Mouse (Mus musculus) liver, postnatal 0 days (tissue): ENCODE data around the gene Herc3. TPM values are rescaled to one million over a fixed set of nuclear protein-coding genes. Genes with fewer than 3 reads are reported as not detected.

Source experiments
- ATAC-seq: fragments of 200-750 bp; cut with Nextera tagmentation; 2 replicates; pipeline ENCODE4 v1.8.0; 2017; ENCODE audit warnings: mild to moderate bottlenecking, moderate library complexity
- DNase-seq: peaks from one replicate; pipeline ENCODE4 v3.0.0-alpha.2; 2016
- H3K27ac ChIP-seq: fragments of 300-500 bp; sonication (generic); 2 replicates; pipeline ENCODE4 v1.5.1; 2014; ENCODE audit warnings: antibody characterized with exemption, moderate library complexity, mild to moderate bottlenecking, low read depth
- H3K27me3 ChIP-seq: fragments of 300-500 bp; sonication (generic); 2 replicates; pipeline ENCODE4 v1.6.1; 2014; ENCODE audit warnings: low read length, control low read depth, mixed read lengths; ENCODE audit not compliant: insufficient read depth
- H3K36me3 ChIP-seq: fragments of 300-500 bp; sonication (generic); replicated peaks from 2 replicates; pipeline ENCODE4 v1.6.1; 2014; ENCODE audit warnings: mild to moderate bottlenecking, control low read depth, low read length, moderate library complexity, mixed read lengths; ENCODE audit not compliant: insufficient read depth
- H3K4me1 ChIP-seq: fragments of 300-500 bp; sonication (generic); 2 replicates; pipeline ENCODE4 v1.6.1; 2014; ENCODE audit warnings: antibody characterized with exemption, mild to moderate bottlenecking, control low read depth; ENCODE audit not compliant: insufficient read depth
- H3K4me2 ChIP-seq: fragments of 300-500 bp; sonication (generic); 2 replicates; pipeline ENCODE4 v1.6.1; 2014; ENCODE audit warnings: low read depth, mild to moderate bottlenecking, low read length, moderate library complexity, mixed read lengths
- H3K4me3 ChIP-seq: fragments of 300-500 bp; sonication (generic); 2 replicates; pipeline ENCODE4 v1.5.1; 2014; ENCODE audit warnings: low read depth, low read length
- H3K9ac ChIP-seq: fragments of 300-500 bp; sonication (generic); replicated peaks from 2 replicates; pipeline ENCODE4 v1.6.1; 2014; ENCODE audit warnings: mild to moderate bottlenecking, moderate library complexity
- H3K9me3 ChIP-seq: fragments of 300-500 bp; sonication (generic); 2 replicates; pipeline ENCODE4 v1.6.1; 2016; ENCODE audit warnings: mild to moderate bottlenecking, control low read depth, low read length, mixed read lengths
- CTCF ChIP-seq: sonication (generic); IDR thresholded peaks from 2 replicates; pipeline ENCODE4 v1.5.1; 2016; ENCODE audit warnings: antibody characterized with exemption, low read depth
- EP300 ChIP-seq: IDR thresholded peaks from 2 replicates; pipeline ENCODE4 v1.6.1; 2016; ENCODE audit warnings: antibody characterized with exemption, low read depth, mild to moderate bottlenecking
- WGBS: fragments of 180-500 bp; shearing (Covaris S2); extraction: QIAGEN DNeasy Blood & Tissue Kit; methylation state at CpG from one replicate; pipeline ENCODE4 v1.1.7; 2014; ENCODE audit not compliant: insufficient replicate concordance; 5-methylcytosine and 5-hydroxymethylcytosine counted together
- polyA plus RNA-seq: library from polyadenylated mRNA; unstranded; fragments of >200 nt; fragmentation: Nextera tagmentation; extraction: Ambion mirVana; gene quantifications from 2 replicates; pipeline ENCODE4 v1.2.1, GENCODE M21; 2015

Gene Herc3
- polyA plus RNA-seq, 1 experiment from 2014 or later: 2.5 TPM

DNA sequence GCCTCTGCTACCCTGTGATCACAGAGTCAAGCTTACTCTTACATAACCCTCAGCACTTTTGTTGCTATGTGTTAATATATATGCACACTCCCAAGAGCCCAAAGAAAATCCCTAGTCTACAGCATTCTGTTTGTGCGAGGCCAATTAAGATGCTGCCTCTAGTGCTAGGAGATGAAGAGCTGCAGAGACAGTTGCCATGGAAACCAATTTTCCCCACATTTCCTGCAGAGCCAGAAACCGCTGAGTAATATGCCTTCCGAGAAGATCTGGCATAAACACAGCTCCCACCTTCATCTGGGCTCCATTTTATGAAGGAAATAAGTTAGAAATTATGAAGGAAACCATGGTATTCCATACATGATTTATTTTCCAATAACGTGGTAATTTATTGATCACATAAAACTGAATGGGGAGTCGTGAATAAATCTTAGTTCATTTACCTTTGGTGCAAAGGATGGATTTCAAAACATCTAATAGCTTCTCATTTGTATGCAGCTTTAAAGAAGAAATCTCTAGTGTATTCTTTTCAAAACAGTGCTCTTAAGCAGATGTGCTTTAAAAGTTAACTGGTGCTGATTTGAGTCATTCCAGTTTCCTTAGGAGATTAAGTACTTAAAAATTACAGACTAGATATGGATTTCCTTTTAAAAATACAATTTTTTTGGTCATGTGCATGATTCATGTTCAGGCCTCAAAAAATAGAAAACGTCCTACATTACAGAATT lies 102.1 kb downstream of the Herc3 start:
- Histone ChIP-seq H3K27ac (no peak overlapping the region), H3K4me2 (no peak overlapping the region), H3K36me3 (0 out of 2 replicates have a peak, but pooled peaks cover 6% of the 10 kb centered on the region), H3K9ac (no peak overlapping the region), H3K4me3 (no peak overlapping the region), H3K4me1 (no peaks in the 10 kb centered on the region; the same call in 1 of the 2 replicates), H3K9me3 (no peaks in the 10 kb centered on the region), H3K27me3 (no peaks in the 10 kb centered on the region)
- DNase-seq (no peak), ATAC-seq (no peak)
- TF ChIP-seq CTCF (no peak), EP300 (no peak)
- 61% methylated on average over 6 of the region's 6 CpGs for WGBS

DNA sequence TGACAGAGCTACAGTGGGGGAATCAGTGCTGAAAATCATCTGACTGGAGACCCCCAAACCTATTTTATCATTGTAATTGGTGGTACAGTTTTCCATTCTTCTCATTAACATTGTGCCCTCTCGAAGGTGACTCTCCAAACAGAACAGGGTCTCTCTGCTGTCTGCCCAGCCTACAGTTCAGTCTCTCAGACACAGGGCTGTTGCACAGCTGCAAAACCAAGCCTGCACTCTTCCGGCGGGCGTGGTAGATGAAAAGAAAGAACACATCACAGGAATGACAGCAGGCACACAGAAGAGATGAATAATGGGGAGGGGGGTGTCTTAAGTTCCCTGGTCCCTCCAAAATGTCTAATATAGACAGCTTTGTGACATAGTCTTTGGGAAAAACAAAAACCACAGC lies 102.9 kb downstream of the Herc3 start:
- no peaks in the 10 kb centered on the region; the same call in 1 of the 2 replicates for H3K4me1 ChIP-seq
- no peak overlapping the region for H3K4me2 ChIP-seq
- 0 out of 2 replicates have a peak, but pooled peaks cover 6% of the 10 kb centered on the region for H3K36me3 ChIP-seq
- 76% methylated on average over 4 of the region's 4 CpGs for WGBS
- TF ChIP-seq CTCF (no peak), EP300 (no peak)
- no peaks in the 10 kb centered on the region for H3K9me3 ChIP-seq
- no peak overlapping the region for H3K4me3 ChIP-seq
- no peak overlapping the region for H3K27ac ChIP-seq
- H3K9ac ChIP-seq: no peak overlapping the region
- ATAC-seq: no peak
- DNase-seq: no peak
- no peaks in the 10 kb centered on the region for H3K27me3 ChIP-seq

DNA sequence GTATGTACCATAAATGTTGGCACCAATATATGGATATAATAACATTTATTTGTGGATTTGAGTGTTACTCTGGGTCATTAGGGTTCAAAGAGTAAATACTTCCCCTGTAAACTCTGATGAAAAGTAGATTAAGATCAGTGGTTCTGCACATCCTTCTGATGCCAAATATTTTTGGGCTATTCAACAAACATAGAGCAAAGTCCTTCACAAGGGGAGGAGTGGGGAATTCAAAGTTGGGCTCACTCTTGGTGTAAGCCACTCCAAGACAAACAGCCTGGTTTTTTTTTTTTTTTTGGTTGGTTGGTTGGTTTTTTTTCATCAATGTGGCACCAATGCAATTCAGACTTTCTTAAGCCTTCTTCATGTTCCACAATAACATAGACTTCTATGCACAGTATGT lies 106.5 kb downstream of the Herc3 start:
- no peak for TF ChIP-seq CTCF
- no peak for TF ChIP-seq EP300
- ATAC-seq (no peak), DNase-seq (no peak)
- 0 out of 2 replicates have a peak, but pooled peaks cover 6% of the 10 kb centered on the region for H3K36me3 ChIP-seq
- H3K9ac ChIP-seq: no peak overlapping the region
- no peak overlapping the region for H3K4me3 ChIP-seq
- H3K27ac ChIP-seq: no peak overlapping the region
- H3K27me3 ChIP-seq: no peaks in the 10 kb centered on the region
- H3K9me3 ChIP-seq: no peaks in the 10 kb centered on the region
- H3K4me1 ChIP-seq: no peaks in the 10 kb centered on the region
- no peak overlapping the region for H3K4me2 ChIP-seq

DNA sequence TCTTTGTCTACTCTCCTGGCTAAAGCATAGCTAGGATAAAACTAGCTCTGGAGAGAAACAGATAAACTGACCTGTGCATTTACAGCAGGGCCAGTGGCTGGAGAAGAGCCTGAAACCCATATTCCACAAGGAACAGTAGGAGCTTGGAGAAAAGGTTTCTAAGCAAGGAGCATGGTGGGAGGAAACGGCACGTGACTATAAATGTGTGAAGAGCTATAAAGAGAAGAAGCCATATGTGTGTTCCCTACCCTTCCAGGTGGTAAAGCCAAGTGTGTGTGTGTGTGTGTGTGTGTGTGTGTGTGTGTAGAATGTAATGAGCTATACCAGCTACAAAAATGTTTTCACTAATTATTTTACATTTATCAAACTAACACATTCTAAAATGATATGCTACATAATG lies 111.0 kb downstream of the Herc3 start:
- WGBS: 78% methylated on average over 2 of the region's 2 CpGs
- ATAC-seq (no peak), DNase-seq (no peak)
- Histone ChIP-seq H3K9ac (no peak overlapping the region), H3K4me2 (no peak overlapping the region), H3K27me3 (no peaks in the 10 kb centered on the region), H3K4me1 (no peaks in the 10 kb centered on the region), H3K9me3 (no peaks in the 10 kb centered on the region), H3K36me3 (peaks cover 6% of the 10 kb centered on the region; the same call in 1 of the 2 replicates), H3K4me3 (no peak overlapping the region), H3K27ac (no peak overlapping the region)
- TF ChIP-seq CTCF: no peak
- no peak for TF ChIP-seq EP300

DNA sequence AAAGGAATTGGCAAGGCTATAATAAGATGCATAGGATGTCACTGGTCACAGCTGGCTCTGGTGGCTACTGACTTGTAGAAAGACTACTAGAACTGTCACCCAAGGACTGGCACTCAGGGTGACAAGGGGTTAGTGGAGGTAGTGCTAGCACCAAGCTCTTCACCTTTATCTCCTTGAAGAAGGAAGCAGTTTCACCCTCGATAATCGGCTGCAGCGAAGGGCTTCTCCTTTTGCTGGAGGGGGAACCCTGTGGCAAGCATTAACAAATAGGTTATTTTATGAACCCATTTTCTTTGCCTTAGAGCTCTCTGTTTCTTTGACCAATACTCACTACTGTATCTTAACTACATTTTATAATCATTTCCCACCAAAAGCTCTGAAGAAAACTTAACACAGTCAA lies 112.7 kb downstream of the Herc3 start:
- Histone ChIP-seq H3K36me3 (peaks cover 12% of the 10 kb centered on the region), H3K4me2 (no peak overlapping the region), H3K27ac (no peak overlapping the region), H3K9me3 (0 out of 2 replicates have a peak, but pooled peaks cover 4% of the 10 kb centered on the region), H3K4me1 (no peaks in the 10 kb centered on the region), H3K27me3 (no peaks in the 10 kb centered on the region), H3K9ac (no peak overlapping the region), H3K4me3 (no peak overlapping the region)
- TF ChIP-seq CTCF (no peak), EP300 (no peak)
- DNase-seq (no peak), ATAC-seq (no peak)
- 37% methylated on average over 3 of the region's 3 CpGs for WGBS

DNA sequence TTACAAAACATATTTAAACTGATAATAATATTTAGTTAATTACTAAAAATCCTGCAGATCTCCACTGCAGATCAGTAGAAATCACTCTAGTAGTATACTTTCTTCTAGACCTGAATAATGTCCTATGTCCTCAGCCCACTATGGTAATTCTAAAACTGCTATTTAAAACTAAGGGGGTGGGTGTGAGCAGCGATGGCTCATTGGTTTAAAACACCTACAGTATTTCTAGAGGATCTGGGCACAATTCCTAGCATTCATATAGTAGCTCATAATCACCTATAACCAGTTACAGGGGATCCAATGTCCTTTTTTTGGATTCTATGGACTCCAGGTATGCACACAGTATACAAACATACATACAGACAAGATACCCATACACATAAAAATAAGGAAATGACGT lies 115.0 kb downstream of the Herc3 start:
- Histone ChIP-seq H3K27me3 (no peaks in the 10 kb centered on the region), H3K9me3 (0 out of 2 replicates have a peak, but pooled peaks cover 4% of the 10 kb centered on the region), H3K4me2 (no peak overlapping the region), H3K27ac (no peak overlapping the region), H3K4me1 (no peaks in the 10 kb centered on the region), H3K4me3 (no peak overlapping the region), H3K36me3 (peaks cover 12% of the 10 kb centered on the region), H3K9ac (no peak overlapping the region)
- 61% methylated on average over 2 of the region's 2 CpGs for WGBS
- DNase-seq: no peak
- TF ChIP-seq CTCF (no peak), EP300 (no peak)
- ATAC-seq: no peak
